Mouse (Mus musculus) forebrain, embryonic 13.5 days (tissue): ENCODE results near the gene Stard9. TPM values are rescaled to one million over a fixed set of nuclear protein-coding genes. Genes with fewer than 3 reads are reported as not detected.

Source experiments
- ATAC-seq: fragments of 200-750 bp; cut with Nextera tagmentation; 2 replicates; pipeline ENCODE4 v1.8.0; 2017
- H3K27ac ChIP-seq: fragments of 300-500 bp; sonication (generic); 2 replicates; pipeline ENCODE4 v1.5.1; 2015; ENCODE audit warnings: inconsistent platforms, mild to moderate bottlenecking, moderate library complexity
- H3K27me3 ChIP-seq: fragments of 300-500 bp; sonication (generic); 2 replicates; pipeline ENCODE4 v1.6.1; 2015; ENCODE audit warnings: mild to moderate bottlenecking, inconsistent platforms
- H3K36me3 ChIP-seq: fragments of 300-500 bp; sonication (generic); 2 replicates; pipeline ENCODE4 v1.6.1; 2015; ENCODE audit warnings: mild to moderate bottlenecking, inconsistent platforms; ENCODE audit not compliant: poor library complexity, severe bottlenecking
- H3K4me1 ChIP-seq: fragments of 300-500 bp; sonication (generic); 2 replicates; pipeline ENCODE4 v1.6.1; 2015; ENCODE audit warnings: inconsistent platforms
- H3K4me2 ChIP-seq: fragments of 300-500 bp; sonication (generic); 2 replicates; pipeline ENCODE4 v1.6.1; 2015; ENCODE audit warnings: inconsistent platforms, mild to moderate bottlenecking, moderate library complexity
- H3K4me3 ChIP-seq: fragments of 300-500 bp; sonication (generic); 2 replicates; pipeline ENCODE4 v1.5.1; 2015; ENCODE audit warnings: mild to moderate bottlenecking, inconsistent platforms
- H3K9ac ChIP-seq: fragments of 300-500 bp; sonication (generic); 2 replicates; pipeline ENCODE4 v1.6.1; 2015; ENCODE audit warnings: mild to moderate bottlenecking, inconsistent platforms
- H3K9me3 ChIP-seq: fragments of 300-500 bp; sonication (generic); replicated peaks from 2 replicates; pipeline ENCODE4 v1.6.1; 2016; ENCODE audit warnings: inconsistent platforms
- WGBS: fragments of 180-500 bp; shearing (Covaris S2); methylation state at CpG from one replicate; pipeline ENCODE4 v1.1.7; 2015; 5-methylcytosine and 5-hydroxymethylcytosine counted together
- polyA plus RNA-seq: library from polyadenylated mRNA; unstranded; fragments of >200 nt; fragmentation: Nextera tagmentation; extraction: Ambion mirVana; gene quantifications from 2 replicates; pipeline ENCODE4 v1.2.1, GENCODE M21; 2015

Gene Stard9
- polyA plus RNA-seq, 1 experiment from 2014 or later, result 3.1 TPM

- no peak for ATAC-seq
- H3K36me3 ChIP-seq, result peaks cover 36% of the 10 kb centered on the region
- no peak overlapping the region for H3K4me2 ChIP-seq
- H3K9ac ChIP-seq, result no peak overlapping the region
- H3K27me3 ChIP-seq, result no peaks in the 10 kb centered on the region
- no peaks in the 10 kb centered on the region for H3K9me3 ChIP-seq
- no peak overlapping the region for H3K4me3 ChIP-seq
- no peak overlapping the region for H3K27ac ChIP-seq
- 93% methylated on average over 3 of the region's 3 CpGs for whole genome bisulfite sequencing
- no peaks in the 10 kb centered on the region for H3K4me1 ChIP-seq
Observed at GRCm38 (mm10) chr2:120710154-120710553, 81.2 kb downstream of the Stard9 start.

DNA sequence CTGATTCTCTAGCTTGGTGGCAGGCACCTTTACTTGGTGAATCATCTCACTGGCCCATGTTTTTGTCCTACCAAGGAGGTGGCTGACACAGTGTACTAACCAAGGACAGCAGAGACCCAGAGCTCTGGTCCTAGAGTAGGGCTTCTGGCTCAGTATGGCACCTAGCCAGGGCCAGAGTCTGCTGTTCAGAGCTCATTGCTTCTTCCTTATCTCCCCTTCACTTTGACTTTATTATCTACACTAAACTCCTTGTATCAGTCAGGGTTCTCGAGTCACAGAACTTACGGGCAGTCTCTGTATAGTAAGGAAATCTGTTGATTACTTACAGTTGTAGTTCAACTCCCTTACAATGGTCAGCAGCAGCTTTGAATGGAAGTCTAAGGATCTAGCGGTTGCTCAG lies 82.0 kb downstream of the Stard9 start:
- 95% methylated on average over 3 of the region's 3 CpGs for WGBS
- Histone ChIP-seq H3K9ac (no peak overlapping the region), H3K4me1 (no peaks in the 10 kb centered on the region), H3K4me3 (no peak overlapping the region), H3K4me2 (no peak overlapping the region), H3K9me3 (no peaks in the 10 kb centered on the region), H3K36me3 (peaks cover 41% of the 10 kb centered on the region), H3K27me3 (no peaks in the 10 kb centered on the region), H3K27ac (no peak overlapping the region)
- no peak for ATAC-seq

DNA sequence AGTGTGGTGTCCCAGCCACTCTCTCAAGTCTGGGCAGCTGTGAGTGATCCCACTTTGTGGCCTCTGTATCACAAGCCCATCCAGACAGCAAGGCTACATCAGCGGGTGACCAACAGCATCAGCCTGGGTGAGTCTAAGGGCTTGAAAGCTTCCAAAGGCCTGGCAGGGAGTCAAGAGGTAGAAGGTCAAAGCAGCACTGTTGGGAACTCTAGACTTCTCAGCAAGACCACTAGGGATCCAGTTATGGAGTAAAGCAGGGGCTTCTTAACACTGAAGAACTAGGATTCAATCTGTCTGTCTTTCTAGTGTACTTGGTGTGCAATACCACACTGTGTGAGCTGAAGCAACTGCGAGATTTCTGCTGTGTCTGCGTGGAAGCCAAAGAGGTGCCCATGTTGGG lies 84.5 kb downstream of the Stard9 start:
- Histone ChIP-seq H3K4me1 (no peaks in the 10 kb centered on the region), H3K4me3 (no peak overlapping the region), H3K9ac (no peak overlapping the region), H3K27ac (no peak overlapping the region), H3K4me2 (no peak overlapping the region), H3K9me3 (no peaks in the 10 kb centered on the region), H3K27me3 (no peaks in the 10 kb centered on the region), H3K36me3 (peaks cover 64% of the 10 kb centered on the region)
- ATAC-seq, result no peak
- 92% methylated on average over 3 of the region's 3 CpGs for WGBS

DNA sequence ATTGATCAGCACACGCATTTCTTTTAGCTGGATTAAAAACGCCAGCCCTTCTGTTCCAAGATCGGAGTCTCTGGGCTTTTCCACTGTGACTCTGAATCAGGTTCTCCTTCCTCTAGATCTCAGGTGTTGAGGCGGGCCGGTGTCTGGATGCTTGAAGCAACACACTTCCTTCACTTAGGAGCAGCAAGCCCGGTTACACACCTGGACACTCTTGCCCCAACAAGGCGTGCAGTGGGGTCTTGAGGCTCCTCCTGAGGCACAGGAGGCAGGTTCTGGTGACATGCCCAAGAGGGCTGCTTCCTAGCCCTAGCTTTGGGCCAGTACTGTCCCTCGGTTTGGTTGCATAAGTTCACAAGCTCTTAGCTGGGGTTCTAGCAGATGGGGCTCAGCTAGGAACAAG lies 89.6 kb downstream of the Stard9 start:
- 95% methylated on average over 8 of the region's 8 CpGs for WGBS
- H3K4me1 ChIP-seq, result no peaks in the 10 kb centered on the region
- H3K9me3 ChIP-seq, result no peaks in the 10 kb centered on the region
- peaks cover 94% of the 10 kb centered on the region for H3K36me3 ChIP-seq
- H3K27ac ChIP-seq, result no peak overlapping the region
- H3K27me3 ChIP-seq, result no peaks in the 10 kb centered on the region
- no peak for ATAC-seq
- no peak overlapping the region for H3K4me2 ChIP-seq
- H3K4me3 ChIP-seq, result no peak overlapping the region
- H3K9ac ChIP-seq, result no peak overlapping the region

DNA sequence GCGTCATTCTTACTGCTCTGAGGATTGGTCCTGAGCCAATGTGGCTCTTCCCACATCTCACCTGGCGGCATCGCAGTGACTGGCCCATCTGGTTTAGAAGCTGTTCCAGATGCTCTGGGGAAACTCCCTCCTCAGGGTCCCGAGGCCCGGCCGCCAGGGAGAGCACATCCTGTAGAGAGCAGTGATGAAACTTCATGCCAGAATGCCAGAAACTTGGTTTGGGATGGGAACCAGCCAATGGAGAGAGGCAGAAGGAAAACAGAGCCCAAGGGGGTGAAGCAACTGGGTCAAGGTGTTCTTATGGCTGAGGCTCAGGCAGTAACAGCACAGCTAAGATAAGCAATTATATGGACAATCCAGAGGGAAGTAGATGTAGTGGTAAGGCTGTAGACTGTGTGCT lies 91.9 kb downstream of the Stard9 start:
- H3K27me3 ChIP-seq, result no peaks in the 10 kb centered on the region
- 96% methylated on average over 6 of the region's 6 CpGs for WGBS
- H3K4me3 ChIP-seq, result no peak overlapping the region
- no peaks in the 10 kb centered on the region for H3K4me1 ChIP-seq
- H3K9me3 ChIP-seq, result no peaks in the 10 kb centered on the region
- no peak overlapping the region for H3K9ac ChIP-seq
- ATAC-seq, result no peak
- H3K4me2 ChIP-seq, result no peak overlapping the region
- no peak overlapping the region for H3K27ac ChIP-seq
- H3K36me3 ChIP-seq, result peaks cover 97% of the 10 kb centered on the region

- no peak overlapping the region for H3K4me3 ChIP-seq
- H3K9me3 ChIP-seq, result no peaks in the 10 kb centered on the region
- 92% methylated on average over 2 of the region's 2 CpGs for WGBS
- no peak overlapping the region for H3K27ac ChIP-seq
- no peaks in the 10 kb centered on the region for H3K4me1 ChIP-seq
- no peak overlapping the region for H3K4me2 ChIP-seq
- H3K36me3 ChIP-seq, result peaks cover 98% of the 10 kb centered on the region
- no peak for ATAC-seq
- no peak overlapping the region for H3K9ac ChIP-seq
- H3K27me3 ChIP-seq, result no peaks in the 10 kb centered on the region
Observed at GRCm38 (mm10) chr2:120721911-120722310, 93.0 kb downstream of the Stard9 start.

DNA sequence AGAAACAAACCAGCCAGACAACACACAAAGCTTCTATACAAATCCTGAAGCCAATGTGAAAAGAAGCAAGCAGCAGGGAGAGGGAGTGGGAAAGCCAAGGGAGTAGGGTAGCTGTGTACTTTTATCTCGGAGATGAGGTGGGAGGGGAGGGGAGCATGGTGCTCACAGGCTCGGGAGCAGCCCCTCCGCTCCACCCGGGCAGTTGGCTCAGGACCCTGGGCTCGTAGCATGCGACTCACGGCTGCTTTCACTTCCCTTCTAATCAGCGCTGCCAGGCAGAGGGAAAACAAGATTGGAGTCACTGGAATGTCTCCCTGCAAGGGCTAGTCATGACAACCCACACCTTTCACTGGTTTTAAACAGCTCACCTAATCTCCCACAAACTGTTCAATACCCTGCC lies 93.6 kb downstream of the Stard9 start:
- Histone ChIP-seq H3K4me3 (no peak overlapping the region), H3K36me3 (peaks cover 98% of the 10 kb centered on the region), H3K9me3 (no peaks in the 10 kb centered on the region), H3K27ac (no peak overlapping the region), H3K4me2 (no peak overlapping the region), H3K27me3 (no peaks in the 10 kb centered on the region), H3K9ac (no peak overlapping the region), H3K4me1 (no peaks in the 10 kb centered on the region)
- WGBS, result 76% methylated on average over 8 of the region's 8 CpGs
- ATAC-seq, result no peak

DNA sequence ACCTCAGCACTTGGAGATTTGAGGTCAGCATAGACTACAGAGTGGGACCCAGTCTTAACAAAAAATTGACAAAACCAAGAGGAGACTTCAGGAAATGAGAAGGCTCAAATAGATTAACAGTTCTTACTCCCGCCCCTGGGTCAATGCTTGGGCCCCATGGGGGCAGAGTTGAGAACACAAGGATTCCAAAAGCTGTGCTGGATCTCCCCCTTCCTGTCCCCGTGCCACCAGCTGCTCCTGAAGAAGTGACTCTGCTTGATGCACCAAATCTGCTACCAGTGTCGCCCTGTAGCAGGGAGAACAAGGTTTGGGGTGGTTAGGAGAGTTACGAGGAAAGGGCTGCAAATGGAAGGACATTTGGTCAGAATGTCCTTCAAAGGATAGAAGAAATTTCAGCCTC lies 94.7 kb downstream of the Stard9 start:
- Histone ChIP-seq H3K4me3 (no peak overlapping the region), H3K4me1 (peaks cover 3% of the 10 kb centered on the region), H3K36me3 (peaks cover 98% of the 10 kb centered on the region), H3K9me3 (no peaks in the 10 kb centered on the region), H3K27ac (no peak overlapping the region), H3K4me2 (no peak overlapping the region), H3K27me3 (no peaks in the 10 kb centered on the region), H3K9ac (no peak overlapping the region)
- 78% methylated on average over 4 of the region's 4 CpGs for WGBS
- ATAC-seq, result no peak

DNA sequence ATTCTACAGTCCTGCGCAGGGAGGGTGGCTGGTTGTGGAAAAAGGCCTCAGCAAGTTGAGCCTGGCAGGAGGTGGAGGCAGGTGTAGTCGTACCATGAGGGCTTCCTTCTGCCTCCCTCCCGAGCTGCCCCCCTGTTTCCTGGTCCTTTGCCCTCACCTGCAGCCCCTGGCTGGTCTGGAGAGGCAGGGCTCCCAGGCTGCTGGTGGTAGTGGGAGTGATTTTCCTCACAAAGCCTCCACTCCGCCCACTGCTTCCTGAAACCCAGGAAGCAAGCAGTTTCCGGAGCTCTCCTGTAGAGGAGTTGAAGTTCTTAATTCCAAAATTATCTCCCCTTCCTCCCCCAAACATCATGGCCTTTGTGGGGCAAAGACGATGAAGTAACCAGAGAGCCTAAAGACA lies 95.3 kb downstream of the Stard9 start:
- no peak overlapping the region for H3K27ac ChIP-seq
- peaks cover 94% of the 10 kb centered on the region for H3K36me3 ChIP-seq
- H3K9ac ChIP-seq, result no peak overlapping the region
- no peaks in the 10 kb centered on the region for H3K9me3 ChIP-seq
- peaks cover 9% of the 10 kb centered on the region for H3K4me1 ChIP-seq
- H3K4me2 ChIP-seq, result no peak overlapping the region
- no peak for ATAC-seq
- WGBS, result 91% methylated on average over 6 of the region's 6 CpGs
- no peak overlapping the region for H3K4me3 ChIP-seq
- no peaks in the 10 kb centered on the region for H3K27me3 ChIP-seq

DNA sequence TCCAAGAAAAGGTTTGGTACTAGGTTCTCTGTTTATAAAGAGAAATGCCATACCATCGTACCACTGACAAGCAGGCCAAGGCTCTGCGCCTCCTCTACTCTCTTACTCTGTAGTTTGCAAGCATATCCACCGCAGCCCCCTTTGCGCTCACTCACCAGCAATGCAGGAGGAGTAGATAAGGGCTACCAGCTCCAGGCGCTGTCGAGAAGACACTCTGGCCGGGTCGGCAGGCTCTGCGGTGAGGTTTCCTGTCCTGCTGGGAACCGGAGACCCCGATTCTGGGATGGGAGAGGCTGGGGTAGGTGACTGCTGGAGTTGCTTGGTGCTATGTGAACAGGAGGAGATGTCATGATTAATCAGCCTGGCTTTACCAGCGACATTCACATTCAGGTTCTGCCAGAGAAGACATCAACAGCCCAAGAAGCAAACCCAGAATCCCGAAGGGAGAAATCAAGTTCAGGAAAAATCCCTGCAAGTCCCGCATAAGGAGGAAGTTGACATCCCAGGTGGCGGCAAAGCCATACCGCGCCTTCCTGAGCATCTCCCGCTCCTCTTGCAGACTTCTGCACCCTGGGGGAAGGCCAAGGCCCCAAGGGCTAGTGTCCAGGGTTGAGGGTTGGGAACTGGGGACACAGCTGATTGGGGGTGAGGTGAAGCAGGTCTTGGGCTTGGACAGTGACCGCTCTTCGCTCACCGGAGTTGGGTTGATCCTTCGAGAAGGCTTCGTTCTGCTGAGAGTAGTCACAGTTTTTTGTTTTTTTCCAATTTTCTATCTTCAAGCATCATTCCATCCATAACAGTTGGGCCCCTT lies 101.1 kb downstream of the Stard9 start:
- ATAC-seq, result no peak
- Histone ChIP-seq H3K9ac (peak overlapping the region; percentile 90), H3K36me3 (peaks cover 38% of the 10 kb centered on the region), H3K27ac (no peak overlapping the region), H3K9me3 (no peaks in the 10 kb centered on the region), H3K4me2 (peak overlapping the region; percentile 99), H3K4me1 (peaks cover 28% of the 10 kb centered on the region), H3K27me3 (no peaks in the 10 kb centered on the region), H3K4me3 (peak overlapping the region; percentile 61)
- WGBS, result 14% methylated on average over 23 of the region's 23 CpGs

DNA sequence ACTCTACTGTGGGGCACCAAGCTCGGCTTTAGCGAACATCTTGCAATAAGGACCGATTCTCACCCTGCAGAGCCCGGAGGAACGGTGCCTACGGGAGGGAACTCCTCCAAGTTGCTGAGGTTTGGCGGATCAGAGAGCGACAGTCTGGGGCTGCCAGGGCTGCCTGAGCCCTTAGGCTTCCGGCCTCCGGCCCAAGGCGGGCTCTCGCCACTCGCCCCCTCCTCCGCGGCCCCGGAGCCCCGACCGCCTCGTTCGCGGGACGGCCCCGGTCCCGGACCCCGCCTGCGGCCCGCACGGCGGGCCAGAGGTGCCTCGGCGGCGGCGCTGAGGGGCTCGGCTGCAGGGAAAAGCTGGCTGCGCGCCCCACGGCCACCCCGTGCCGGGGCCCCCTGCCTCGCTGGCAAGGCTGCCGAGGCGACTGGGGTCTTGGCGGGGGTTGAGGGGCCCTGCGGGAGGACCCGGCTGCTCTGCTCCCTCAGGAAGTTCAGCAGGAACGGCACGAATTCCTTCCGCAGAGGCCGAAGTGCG lies 101.8 kb downstream of the Stard9 start:
- Histone ChIP-seq H3K9ac (peak overlapping the region; percentile 90), H3K4me2 (peak overlapping the region; percentile 99), H3K9me3 (no peaks in the 10 kb centered on the region), H3K27me3 (no peaks in the 10 kb centered on the region), H3K36me3 (peaks cover 31% of the 10 kb centered on the region), H3K4me3 (peak overlapping the region; percentile 61), H3K27ac (peak overlapping the region; percentile 87), H3K4me1 (peaks cover 28% of the 10 kb centered on the region)
- no peak for ATAC-seq
- under 1% methylated on average over 26 of the region's 50 CpGs for WGBS

GRCm38 (mm10) chr2:120731167-120731862 lies 102.4 kb downstream of the Stard9 start:
- Histone ChIP-seq H3K9me3 (no peaks in the 10 kb centered on the region), H3K4me2 (peak overlapping the region; percentile 99), H3K4me1 (peaks cover 28% of the 10 kb centered on the region), H3K36me3 (peaks cover 25% of the 10 kb centered on the region), H3K9ac (peak overlapping the region; percentile 90), H3K27me3 (no peaks in the 10 kb centered on the region), H3K4me3 (peak overlapping the region; percentile 61), H3K27ac (peak overlapping the region; percentile 87)
- peak; percentile 99 for ATAC-seq
- under 1% methylated on average over 59 of the region's 61 CpGs for WGBS
